Mouse (Mus musculus): ENCODE results near the gene Vstm4. TPM values are rescaled to one million over a fixed set of nuclear protein-coding genes. Genes with fewer than 3 reads are reported as not detected.

The Vstm4 gene
- polyA plus RNA-seq, 2 experiments, result 14.8 to 25.0 TPM

DNA sequence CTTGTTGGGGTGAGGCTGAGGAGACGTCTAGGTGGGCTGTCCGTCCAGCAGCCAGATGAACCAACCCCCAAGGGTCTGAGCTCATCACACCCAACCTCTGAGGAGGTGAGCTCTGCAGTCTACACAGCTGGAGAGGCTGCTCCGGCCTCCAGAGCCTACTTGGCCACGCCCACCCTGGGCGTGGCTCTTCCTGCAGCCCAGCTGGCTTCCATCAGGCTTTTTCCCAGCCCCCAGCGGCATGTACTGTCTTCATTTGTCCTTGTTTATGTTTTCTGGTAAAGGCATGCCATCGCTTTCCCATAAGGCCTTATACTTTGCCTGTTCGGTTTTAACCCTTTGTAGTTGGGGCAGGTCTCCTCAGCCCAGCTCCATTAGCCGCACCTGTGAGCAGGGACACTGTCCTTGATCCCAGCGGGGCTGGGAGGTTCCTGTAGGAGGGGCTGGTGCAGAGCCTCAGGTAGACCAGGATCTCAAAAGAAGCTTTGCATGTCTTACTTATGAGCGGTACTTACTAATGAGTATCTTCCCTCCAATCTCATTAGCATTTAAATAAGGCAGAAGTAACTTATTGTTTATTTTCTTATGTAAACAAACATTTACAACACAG is 31.0 kb upstream of the Vstm4 start:
- ATAC-seq (ENCODE audit: low FRiP score, low read depth) (peak; percentile 81), DNase-seq (ENCODE audit: low spot score) (peak; percentile 85)
- Histone ChIP-seq H3K27ac (replicated peaks; ENCODE audit: low read depth, low read length) (no peak overlapping the region), H3K27me3 (ENCODE audit: control insufficient read depth, insufficient read depth, low read length) (no peaks in the 10 kb centered on the region), H3K9me3 (ENCODE audit: control insufficient read depth, low read length) (no peaks in the 10 kb centered on the region), H3K9ac (ENCODE audit: low read depth, low read length, severe bottlenecking) (no peak overlapping the region), H3K36me3 (ENCODE audit: control insufficient read depth, insufficient read depth, low read length) (no peaks in the 10 kb centered on the region), H3K4me3 (replicated peaks; ENCODE audit: low read length) (no peak overlapping the region), H3K4me2 (replicated peaks; ENCODE audit: low read depth, low read length, severe bottlenecking) (no peak overlapping the region; the same call in 1 of the 2 replicates), H3K4me1 (ENCODE audit: control insufficient read depth, insufficient read depth, low read length) (peaks cover 20% of the 10 kb centered on the region)
- 5% methylated on average over 11 of the region's 11 CpGs for WGBS
- TF ChIP-seq POLR2A (IDR thresholded peaks at IDR 0.05; ENCODE audit: borderline replicate concordance, extremely low read depth, insufficient read depth, insufficient read length), result no peak

DNA sequence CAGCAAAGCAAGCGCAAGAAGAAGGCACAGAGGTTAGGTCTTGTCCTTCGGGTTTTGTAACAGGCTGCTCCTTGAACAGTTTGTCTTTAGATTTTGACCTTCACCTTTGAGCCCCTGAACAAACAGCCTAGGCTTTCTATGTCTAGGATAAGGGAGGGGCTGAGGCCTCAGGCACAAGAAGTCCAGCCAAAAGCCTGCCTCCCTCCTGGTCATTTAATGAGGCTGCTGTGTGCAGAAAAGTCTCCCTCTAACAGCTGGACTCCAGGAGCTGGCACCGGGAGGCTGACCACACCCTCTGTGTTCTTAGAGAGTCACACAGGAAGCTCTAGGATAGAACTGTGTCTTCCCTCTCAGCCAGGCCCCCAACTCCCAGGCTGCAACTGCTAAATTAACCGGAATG is 29.4 kb upstream of the Vstm4 start:
- Histone ChIP-seq H3K36me3 (ENCODE audit: control insufficient read depth, insufficient read depth, low read length) (no peaks in the 10 kb centered on the region), H3K9me3 (ENCODE audit: control insufficient read depth, low read length) (no peaks in the 10 kb centered on the region), H3K27ac (replicated peaks; ENCODE audit: low read depth, low read length) (no peak overlapping the region), H3K4me1 (ENCODE audit: control insufficient read depth, insufficient read depth, low read length) (peaks cover 20% of the 10 kb centered on the region), H3K4me2 (replicated peaks; ENCODE audit: low read depth, low read length, severe bottlenecking) (no peak overlapping the region), H3K27me3 (ENCODE audit: control insufficient read depth, insufficient read depth, low read length) (no peaks in the 10 kb centered on the region), H3K9ac (ENCODE audit: low read depth, low read length, severe bottlenecking) (no peak overlapping the region), H3K4me3 (replicated peaks; ENCODE audit: low read length) (no peak overlapping the region)
- WGBS, result 61% methylated on average over 4 of the region's 4 CpGs
- DNase-seq (ENCODE audit: low spot score) (no peak), ATAC-seq (ENCODE audit: low FRiP score, low read depth) (no peak)
- no peak for TF ChIP-seq POLR2A (IDR thresholded peaks at IDR 0.05; ENCODE audit: borderline replicate concordance, extremely low read depth, insufficient read depth, insufficient read length)

DNA sequence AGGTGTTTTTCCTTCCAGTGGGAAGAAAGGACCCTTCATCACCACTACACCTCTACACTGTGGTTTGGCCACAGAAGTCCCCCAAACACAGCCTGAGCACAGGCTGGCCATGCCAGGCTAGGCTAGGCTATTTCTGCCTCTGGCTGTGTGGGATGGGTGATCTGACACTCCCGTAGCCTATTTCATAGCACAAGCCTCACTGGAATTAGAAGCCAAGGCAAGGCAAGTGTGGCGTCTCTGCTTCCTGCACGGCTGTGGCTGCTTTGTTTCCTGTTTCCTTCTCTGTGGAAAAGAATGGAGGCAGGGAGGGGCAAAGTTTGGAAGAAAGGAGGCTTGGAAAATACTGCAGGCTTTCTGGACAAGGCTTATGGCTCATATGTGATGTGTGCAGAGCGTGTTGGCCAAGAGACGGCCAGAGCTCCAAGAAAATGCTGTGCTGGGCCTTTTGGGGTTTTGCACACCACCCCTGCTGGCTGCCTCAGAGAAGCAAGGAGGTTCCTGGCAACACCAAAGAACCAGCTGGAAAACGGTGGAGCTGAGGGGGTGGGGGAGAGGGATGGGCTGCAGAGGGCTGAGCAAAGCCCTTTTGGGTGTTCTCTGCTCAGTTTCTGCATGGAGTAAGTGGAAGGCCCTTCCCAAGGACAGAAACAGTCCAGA is 28.4 kb upstream of the Vstm4 start:
- Histone ChIP-seq H3K9me3 (ENCODE audit: control insufficient read depth, low read length) (no peaks in the 10 kb centered on the region), H3K27ac (replicated peaks; ENCODE audit: low read depth, low read length) (peak overlapping the region; percentile 48), H3K4me1 (ENCODE audit: control insufficient read depth, insufficient read depth, low read length) (peaks cover 20% of the 10 kb centered on the region), H3K27me3 (ENCODE audit: control insufficient read depth, insufficient read depth, low read length) (no peaks in the 10 kb centered on the region), H3K36me3 (ENCODE audit: control insufficient read depth, insufficient read depth, low read length) (no peaks in the 10 kb centered on the region), H3K4me3 (replicated peaks; ENCODE audit: low read length) (no peak overlapping the region), H3K9ac (ENCODE audit: low read depth, low read length, severe bottlenecking) (no peak overlapping the region), H3K4me2 (replicated peaks; ENCODE audit: low read depth, low read length, severe bottlenecking) (no peak overlapping the region)
- WGBS, result 38% methylated on average over 6 of the region's 6 CpGs
- no peak for TF ChIP-seq POLR2A (IDR thresholded peaks at IDR 0.05; ENCODE audit: borderline replicate concordance, extremely low read depth, insufficient read depth, insufficient read length)
- DNase-seq (ENCODE audit: low spot score), result peak; percentile 37
- ATAC-seq (ENCODE audit: low FRiP score, low read depth), result no peak

DNA sequence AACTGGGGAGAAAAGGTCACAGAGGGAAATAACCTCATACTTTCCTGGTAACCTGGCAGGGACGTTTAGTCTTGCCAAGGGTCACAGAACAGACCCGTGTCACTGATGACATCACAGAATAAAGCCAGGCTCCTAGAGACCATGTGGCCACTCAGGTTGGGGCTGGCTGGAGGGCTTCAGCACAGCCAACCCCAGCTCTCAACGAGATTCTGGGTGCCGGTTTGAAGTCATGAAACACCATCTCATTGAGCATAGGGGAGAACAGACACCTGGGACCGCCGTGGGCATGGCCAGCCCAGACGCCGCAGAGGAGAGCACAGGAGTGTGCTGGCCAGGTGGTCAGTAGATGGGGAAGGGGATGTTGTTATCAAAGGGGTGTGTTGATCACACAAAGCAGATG is 22.7 kb upstream of the Vstm4 start, which contains the start of gene Fam170b:
Fam170b (plus strand) TSS at position 116 of the 400 bp plus-strand sequence.
- DNase-seq (ENCODE audit: low spot score) (no peak), ATAC-seq (ENCODE audit: low FRiP score, low read depth) (no peak)
- H3K9me3 ChIP-seq (ENCODE audit: control insufficient read depth, low read length), result no peaks in the 10 kb centered on the region
- H3K4me1 ChIP-seq (ENCODE audit: control insufficient read depth, insufficient read depth, low read length), result no peaks in the 10 kb centered on the region
- no peaks in the 10 kb centered on the region for H3K27me3 ChIP-seq (ENCODE audit: control insufficient read depth, insufficient read depth, low read length)
- no peak within 1 kb of the TSS for H3K4me3 ChIP-seq (replicated peaks; ENCODE audit: low read length)
- TF ChIP-seq POLR2A (IDR thresholded peaks at IDR 0.05; ENCODE audit: borderline replicate concordance, extremely low read depth, insufficient read depth, insufficient read length), result no peak
- H3K27ac ChIP-seq (replicated peaks; ENCODE audit: low read depth, low read length), result no peak within 1 kb of the TSS
- no peak within 1 kb of the TSS for H3K9ac ChIP-seq (ENCODE audit: low read depth, low read length, severe bottlenecking)
- H3K4me2 ChIP-seq (replicated peaks; ENCODE audit: low read depth, low read length, severe bottlenecking), result no peak within 1 kb of the TSS
- WGBS, result 61% methylated on average over 8 of the region's 8 CpGs
- no peaks in the 10 kb centered on the region for H3K36me3 ChIP-seq (ENCODE audit: control insufficient read depth, insufficient read depth, low read length)

DNA sequence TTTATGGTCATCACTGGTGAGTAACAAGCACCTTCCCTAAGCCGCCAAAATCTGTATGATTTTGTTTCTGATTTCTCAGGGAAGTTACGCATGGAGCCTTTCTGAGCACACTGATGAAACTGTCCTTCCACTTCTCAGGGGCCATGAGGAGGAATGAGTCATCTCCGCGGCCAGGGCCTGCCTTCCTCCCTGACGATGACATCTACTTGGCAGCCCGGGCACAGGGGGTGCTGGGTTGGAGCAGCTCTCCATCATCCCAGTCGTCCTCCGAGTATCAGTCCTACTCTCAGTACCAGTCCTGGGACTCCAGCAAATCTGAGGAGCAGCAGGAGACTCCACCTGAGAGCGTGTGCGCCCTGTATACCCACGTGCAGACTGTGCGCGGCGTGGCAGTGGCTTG is 21.4 kb upstream of the Vstm4 start:
- no peak overlapping the region for H3K4me3 ChIP-seq (replicated peaks; ENCODE audit: low read length)
- no peaks in the 10 kb centered on the region for H3K27me3 ChIP-seq (ENCODE audit: control insufficient read depth, insufficient read depth, low read length)
- no peak for DNase-seq (ENCODE audit: low spot score)
- no peak overlapping the region for H3K27ac ChIP-seq (replicated peaks; ENCODE audit: low read depth, low read length)
- ATAC-seq (ENCODE audit: low FRiP score, low read depth), result no peak
- H3K9me3 ChIP-seq (ENCODE audit: control insufficient read depth, low read length), result no peaks in the 10 kb centered on the region
- no peak overlapping the region for H3K9ac ChIP-seq (ENCODE audit: low read depth, low read length, severe bottlenecking)
- WGBS, result 83% methylated on average over 14 of the region's 14 CpGs
- no peaks in the 10 kb centered on the region for H3K4me1 ChIP-seq (ENCODE audit: control insufficient read depth, insufficient read depth, low read length)
- no peaks in the 10 kb centered on the region for H3K36me3 ChIP-seq (ENCODE audit: control insufficient read depth, insufficient read depth, low read length)
- no peak for TF ChIP-seq POLR2A (IDR thresholded peaks at IDR 0.05; ENCODE audit: borderline replicate concordance, extremely low read depth, insufficient read depth, insufficient read length)
- no peak overlapping the region for H3K4me2 ChIP-seq (replicated peaks; ENCODE audit: low read depth, low read length, severe bottlenecking)
